Mouse (Mus musculus) CD8-positive naive resting alpha-beta T cell, adult 2 months (primary cell): ENCODE measurements around the gene Xylt1.

Experiments used
- DNase-seq, 2 experiments: peaks; one replicate each; pipeline ENCODE4 v3.0.0; 2022; ENCODE audit warnings: low read depth in 2 of 2, low spot score in 2 of 2

The Xylt1 gene

DNA sequence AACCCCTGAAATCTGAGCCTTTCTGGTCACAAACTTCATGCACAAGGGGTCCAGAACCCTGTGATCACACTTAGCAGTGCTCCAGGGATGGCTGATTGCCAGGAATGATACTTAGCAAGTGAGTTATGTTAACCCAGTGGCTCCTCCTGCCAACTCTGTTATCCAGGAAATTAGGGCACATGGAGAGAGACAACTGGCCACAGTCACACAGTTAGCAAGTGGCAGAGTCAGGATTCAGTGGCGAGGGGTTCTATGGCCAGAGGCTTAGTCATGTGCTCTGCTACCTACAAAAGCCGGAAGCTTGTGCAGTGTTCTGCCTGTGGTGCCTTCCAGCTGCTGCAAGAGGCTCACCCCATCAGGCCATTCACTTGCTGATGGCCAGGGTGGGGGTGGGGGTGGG, 175.0 kb downstream of the Xylt1 start:
- no peak for DNase-seq

DNA sequence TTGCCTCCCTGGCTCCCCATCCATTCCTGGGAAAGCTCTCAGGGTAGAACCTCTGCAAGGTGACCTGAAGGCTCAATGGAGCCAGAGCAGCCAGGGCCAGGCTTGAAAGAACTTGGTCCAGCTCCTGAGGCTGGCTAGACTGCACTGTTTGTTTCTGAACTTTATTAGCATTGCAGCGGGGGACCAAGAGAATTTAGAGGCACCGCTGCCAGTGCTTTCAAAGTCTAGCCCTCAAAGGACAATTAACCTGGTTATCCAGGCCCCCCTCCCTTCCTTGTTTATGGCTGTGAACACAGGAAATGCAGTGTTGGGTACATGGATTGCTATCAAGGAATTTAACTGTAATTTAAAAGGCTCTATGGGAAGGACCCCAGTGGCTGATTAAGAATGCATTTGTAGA, 177.4 kb downstream of the Xylt1 start:
- no peak for DNase-seq

DNA sequence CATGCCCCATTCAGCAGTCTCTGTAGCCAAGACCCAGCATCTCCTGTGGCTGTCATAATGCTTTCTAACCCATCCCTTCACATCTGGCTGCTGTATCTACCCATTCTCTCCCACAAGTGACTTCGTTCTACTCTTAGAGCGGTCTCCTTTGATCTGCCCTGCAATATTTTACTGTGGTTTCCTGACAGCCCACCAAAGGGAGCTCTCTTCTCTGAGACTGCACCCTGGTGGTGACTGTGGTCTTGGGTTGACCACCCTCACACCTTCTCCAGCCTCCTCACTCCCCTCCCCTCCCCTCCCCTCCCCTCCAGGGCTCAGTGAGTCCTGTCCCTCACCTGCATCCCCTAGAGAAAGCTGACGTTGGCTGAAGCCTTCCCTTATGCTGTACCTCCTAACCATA, 178.3 kb downstream of the Xylt1 start:
- peak in 1 of 2 experiments; percentile 11 for DNase-seq

DNA sequence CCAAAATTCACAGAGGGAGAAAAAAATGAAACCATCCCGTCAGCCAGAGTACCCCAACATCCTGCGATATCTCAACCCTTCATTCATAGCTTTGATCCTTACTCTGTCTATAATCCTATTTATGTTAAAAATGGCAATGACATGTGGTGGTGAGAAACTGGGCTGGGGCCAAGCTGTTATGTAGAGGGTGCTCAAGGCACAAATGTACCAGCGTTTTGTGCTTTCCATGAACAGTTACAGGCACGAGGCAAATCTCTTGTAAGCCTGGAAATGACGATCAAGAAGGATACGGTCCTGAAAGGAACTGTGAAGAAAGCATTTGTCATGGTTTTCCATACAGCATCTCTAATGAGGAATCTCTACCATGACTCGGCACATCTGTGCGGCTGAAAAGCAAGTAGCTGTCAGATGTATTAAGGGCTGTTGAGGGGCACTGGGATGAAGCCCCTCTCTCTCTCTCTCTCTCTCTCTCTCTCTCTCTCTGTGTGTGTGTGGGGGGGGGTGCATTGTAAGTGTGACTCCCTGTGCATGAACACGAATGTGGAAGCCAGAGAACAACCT, 183.2 kb downstream of the Xylt1 start:
- no peak for DNase-seq

DNA sequence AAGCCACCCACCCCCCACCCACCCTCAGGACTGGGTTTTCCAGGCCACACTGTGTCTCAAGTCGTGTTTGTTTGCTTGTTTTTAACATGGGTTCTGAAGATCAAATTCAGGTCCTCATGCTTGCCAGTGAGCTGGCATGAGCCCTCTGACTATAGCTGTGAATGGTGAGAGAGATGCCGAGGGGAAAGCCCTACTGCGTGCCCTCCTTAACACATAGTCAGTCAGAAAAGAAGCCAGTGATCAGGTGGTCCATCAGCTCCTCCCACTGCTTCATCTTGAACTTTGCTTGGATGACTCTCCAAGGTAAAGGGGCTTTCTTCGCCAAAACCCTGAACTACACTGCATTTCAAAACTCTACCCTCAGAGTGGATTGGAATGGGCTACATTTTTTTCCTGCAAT, 183.8 kb downstream of the Xylt1 start:
- DNase-seq, result no peak

DNA sequence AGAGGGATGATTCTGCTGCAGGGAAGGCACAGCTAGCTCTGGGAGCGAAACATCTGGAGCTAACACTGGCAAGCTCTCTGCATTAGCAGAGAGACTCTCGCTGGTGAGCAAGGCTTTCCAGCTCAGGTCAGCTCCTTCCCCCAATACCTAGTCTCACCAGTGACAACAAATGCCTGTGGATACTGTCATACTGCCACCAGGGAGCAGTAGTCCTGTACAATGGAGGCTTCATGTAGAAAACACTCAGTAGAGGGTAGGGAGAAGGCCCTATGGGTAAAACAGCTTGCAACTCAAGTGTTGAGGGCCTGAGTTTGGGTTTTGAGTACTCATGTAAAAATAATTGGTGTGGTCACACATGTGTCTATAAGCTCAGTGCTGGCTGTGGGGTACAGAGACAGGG, 185.3 kb downstream of the Xylt1 start:
- peak; percentile 8 to 39 for DNase-seq

DNA sequence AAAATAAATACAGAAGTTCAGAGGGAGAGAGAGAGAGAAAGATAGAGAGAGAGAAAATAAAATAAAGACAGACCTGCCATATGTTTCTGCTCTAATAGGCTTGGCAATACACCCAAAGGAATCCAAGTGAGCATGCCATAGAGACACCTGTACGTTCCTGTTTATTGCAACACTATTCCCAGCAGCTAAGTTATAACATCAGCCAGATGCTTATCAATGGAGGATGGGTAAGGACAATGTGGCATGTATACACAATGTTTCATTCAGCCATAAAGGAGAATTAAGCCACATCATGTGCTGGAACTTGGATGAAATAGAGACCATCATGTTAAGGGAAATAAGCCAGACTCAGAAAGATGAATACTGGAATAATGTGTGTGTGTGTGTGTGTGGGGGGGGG, 186.1 kb downstream of the Xylt1 start:
- DNase-seq, result no peak

DNA sequence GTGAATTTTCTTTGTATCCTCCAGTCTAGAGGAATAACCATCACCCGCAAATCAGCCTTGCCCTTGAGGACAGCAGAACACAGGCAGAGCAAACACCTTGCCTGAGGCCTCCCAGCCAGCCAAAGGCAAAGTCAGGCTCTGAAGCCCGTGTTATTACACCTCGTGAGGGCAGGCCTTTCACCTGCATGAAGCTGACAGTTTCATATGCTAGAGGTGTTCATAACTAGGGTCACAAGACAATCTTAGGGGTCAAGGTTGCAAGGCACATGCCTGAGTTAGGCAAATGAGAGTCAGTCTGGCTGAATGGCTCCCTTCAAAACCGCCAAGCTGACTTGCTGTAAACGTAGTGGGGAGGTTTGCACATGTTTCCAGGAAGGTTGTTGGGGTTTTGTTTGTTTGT, 186.5 kb downstream of the Xylt1 start:
- DNase-seq, result no peak

DNA sequence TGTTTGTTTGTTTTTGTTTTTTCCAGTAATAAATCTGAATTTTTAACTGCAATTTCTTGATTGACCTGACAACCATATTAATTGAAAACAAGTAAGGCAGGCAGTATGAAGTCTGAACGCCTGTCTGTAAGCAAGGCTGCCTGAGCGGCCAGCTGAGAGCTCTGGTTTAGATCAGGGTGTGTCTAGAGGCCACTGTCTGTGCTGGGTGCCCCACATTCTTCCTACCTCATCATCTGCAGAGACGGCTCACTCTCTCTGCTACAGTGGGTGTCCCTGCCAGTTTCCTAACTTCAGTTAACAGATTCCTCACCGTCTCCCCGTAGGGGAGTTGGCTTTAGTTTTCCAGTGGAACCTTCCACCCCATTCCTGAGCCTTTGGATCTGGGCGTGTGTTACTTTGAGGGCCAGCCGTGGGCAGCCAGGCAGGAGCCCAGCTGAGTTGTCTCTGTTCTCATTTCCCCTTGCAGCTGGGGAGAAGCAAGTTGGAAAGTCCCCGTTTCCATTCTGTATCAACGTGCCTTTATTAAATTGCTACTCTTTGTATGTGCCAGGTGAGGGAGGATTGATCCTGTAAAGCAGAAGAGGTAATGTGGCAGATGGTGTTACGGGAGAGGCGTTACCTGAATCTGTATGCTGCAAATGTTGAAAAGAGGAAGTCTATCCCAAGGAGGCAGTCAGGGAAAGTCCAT, 187.0 kb downstream of the Xylt1 start:
- no peak for DNase-seq

DNA sequence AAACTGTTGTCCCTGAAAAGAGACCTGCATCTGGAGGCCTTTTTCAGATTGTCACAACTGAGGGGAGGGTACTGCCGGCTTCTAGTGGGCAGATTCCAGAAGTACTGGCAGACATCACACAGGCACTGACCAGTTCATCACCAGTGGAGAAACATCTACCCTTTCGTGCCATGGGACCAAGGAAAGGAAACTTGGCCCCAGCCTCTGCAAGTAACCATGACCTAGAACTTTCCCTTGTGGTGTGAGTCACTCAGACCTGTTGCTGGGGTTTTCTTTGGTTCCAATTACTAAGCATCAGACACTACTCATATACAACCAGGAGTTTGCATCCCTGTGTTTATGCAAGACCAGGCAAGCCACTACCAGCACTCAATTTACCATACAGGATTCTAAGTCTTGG, 190.4 kb downstream of the Xylt1 start:
- no peak for DNase-seq

DNA sequence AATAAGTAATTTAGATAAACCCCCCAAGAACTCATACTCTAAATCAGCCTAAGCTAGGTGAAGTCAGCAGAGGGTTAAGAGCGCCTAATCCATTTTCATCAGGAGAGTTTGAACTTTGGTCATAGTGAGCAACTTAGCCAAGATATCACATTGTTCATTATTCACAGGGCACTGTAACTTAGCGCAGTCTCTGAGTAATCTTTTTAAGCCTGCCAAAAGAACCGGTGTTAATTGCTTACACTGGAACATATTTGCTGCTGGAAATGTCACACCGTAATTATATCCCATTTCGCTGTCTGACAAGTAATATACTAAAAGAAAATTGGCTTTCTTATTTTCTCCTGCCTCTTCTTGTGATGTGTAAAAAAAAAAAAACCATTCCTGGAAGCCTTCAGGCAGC, 190.9 kb downstream of the Xylt1 start:
- no peak for DNase-seq

DNA sequence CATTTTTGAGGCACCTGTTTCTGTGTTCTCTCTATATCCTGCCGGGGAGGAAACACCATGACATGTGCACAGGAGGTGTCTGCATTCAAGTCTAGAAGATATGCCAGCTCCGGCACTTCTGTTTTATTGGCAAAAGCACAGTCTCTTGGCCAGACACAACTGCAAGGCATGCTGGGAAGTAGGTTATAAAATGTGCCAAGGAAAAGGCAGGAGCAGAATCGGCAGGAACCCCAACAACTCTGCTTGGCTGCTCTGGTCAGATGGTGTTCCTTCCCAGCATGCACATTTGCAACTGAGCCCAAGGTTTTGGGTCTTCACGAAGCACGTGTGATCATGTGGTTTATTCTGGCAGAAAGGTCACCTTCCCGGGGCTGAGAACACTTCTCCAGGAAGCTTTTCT, 192.4 kb downstream of the Xylt1 start:
- DNase-seq, result no peak

DNA sequence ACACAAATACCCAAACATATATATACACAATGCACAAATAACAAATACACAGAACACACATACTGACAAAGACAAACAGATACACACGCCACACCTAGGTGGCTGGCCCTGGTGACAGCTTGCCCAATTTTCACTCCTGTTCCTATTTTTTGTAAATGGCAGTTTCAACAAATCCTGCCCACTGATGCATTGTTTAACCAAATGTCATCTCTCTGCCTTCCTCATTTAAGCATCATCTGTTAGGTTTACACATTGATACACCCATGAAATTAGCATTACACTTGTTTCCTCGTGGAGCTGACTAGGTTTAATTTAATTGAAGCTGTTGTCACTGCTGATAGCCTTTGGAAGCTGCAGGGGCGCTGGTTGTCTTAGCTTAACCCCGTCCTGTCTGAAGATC, 194.6 kb downstream of the Xylt1 start:
- DNase-seq, result no peak

DNA sequence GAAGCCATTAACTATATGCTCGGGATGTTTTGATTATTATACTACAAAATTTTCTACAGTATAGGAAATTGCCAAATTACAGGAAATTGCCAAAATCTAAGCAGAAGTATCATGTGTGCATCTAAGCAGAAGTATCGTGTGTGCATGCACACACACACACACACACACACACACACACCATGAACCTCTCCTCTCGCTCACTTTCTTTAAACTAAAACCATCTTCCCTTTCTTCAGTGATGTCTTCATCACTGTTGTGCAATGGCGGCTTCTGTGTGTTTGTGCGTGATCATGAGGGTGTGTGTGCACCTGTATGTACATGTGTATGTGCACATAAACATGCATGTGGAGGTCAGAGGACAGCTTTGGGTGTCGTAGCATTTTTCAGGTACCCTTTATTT, 196.3 kb downstream of the Xylt1 start:
- no peak for DNase-seq

DNA sequence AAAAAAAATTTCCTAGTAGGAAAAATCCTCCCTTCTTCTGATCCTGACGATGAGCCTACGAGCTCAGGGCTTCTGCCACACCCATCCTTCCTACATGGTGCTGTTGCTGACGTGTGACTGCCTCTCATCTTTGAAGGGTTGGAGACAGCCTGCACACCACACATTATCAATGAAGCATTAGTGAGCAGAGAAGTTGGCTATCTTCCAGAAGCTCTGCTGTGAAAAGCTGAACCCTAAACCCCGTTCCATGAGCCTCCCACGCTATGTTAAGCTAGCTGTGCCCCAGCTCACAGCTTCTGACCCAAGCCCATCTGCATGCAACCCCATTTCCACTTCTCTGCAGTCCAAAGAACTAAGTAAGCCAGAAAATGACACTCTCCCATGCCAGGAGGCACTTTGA, 204.4 kb downstream of the Xylt1 start:
- no peak for DNase-seq

DNA sequence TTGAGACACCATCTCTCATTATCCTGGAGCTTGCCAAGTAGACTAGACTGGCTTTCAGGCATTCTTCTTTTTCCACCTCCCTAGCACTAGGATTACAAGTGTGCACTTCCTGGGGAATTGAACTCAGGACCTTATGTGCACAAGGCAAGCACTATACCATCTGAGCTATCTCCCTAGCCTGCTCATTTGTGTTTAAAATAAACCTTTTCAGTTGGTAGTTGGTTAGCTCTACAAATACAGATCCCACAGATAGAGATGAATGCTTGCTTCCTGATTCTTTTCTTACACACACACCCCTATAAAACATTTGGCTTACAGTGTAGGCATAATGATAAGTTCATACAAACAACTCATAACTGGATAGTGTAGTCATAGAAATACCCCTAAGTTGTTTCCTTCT, 206.0 kb downstream of the Xylt1 start:
- DNase-seq, result no peak

DNA sequence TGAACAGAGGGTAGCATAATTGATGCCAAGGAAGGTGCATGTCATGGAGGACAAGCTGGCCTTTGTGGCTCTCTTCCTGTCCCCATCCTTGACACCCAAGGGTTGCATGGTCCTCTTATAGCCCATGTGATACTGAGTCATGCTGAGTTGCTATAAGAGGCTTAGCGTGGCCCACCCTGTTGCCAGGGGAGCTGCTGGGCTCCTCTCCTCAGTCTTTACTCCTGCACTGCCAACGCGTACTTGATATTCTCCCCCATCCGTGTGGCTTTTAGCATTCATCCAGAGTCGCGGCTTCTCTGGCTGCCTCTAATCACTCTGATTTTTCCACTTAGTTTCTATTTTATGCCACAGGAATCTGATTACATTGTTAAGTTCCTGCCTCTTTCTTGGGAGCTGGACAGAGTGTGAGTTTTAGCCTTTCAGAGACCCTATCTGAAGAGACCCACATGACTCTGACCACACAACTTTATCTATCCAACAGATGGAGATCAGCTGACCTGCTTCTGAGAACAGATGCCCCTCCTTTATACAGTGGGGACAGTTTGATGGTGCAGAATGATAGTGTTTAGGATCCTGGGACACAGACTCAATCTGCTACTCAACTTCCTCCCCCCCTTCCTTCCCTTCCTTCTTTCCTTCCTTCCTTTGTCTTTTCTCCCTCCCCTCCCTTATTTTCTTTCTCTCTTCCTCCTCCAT, 206.6 kb downstream of the Xylt1 start:
- no peak for DNase-seq

DNA sequence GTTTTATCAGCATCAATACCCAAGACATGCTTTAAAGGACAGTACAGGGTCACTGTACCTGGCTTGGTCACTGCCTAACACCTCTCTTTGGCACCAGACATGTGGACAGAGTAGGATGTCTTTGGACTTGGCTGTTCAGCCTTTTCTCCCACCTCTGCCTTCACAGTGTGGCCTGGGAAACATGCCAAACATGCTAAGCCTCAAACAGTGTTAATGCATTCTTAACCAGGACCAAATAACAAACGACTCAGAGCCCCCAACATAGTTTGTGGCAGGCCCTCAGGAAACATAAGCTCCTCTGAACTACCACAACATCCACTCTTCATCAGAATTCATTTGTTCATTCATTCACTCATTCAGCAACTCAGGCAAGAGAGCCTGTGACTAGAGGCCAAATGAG, 207.6 kb downstream of the Xylt1 start:
- DNase-seq, result no peak

DNA sequence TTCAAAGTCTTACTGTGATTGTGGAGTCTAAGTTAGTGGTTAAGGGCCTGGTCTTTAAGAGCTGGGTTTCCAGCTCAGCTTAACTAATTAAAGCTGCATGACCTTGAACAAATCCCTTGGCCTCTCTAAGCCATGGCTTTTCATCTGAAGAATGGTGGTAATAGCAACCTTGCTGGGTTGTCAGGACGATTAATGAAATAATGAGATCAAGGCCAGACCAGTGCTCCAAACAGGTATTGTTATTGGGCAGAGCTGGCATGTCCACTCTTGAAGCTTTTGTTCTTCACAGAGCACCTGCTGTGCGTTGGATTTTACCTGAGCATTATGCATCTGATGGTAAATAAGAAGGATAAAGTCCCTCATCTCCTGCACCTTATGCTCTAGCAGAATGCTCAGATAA, 208.6 kb downstream of the Xylt1 start:
- DNase-seq, result no peak

DNA sequence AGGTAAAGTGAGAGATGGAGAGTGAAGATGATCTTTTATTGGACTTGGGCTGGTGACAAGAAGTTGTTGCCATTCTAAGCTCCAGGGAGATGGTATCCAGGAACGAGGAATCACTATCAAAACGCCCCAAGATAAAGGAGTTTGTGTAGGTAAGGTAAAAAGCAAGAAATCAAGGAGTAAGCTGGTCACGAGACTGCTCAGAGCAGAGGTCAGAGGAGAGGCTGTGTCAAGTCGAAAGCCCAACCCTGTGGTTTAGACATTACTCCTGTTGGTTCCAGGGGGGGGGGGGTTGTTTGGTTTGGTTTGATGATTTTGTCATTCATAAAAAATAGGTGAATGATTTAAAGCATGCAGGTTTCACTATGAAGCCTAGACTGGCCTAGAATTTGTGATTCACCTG, 209.0 kb downstream of the Xylt1 start:
- DNase-seq, result no peak

DNA sequence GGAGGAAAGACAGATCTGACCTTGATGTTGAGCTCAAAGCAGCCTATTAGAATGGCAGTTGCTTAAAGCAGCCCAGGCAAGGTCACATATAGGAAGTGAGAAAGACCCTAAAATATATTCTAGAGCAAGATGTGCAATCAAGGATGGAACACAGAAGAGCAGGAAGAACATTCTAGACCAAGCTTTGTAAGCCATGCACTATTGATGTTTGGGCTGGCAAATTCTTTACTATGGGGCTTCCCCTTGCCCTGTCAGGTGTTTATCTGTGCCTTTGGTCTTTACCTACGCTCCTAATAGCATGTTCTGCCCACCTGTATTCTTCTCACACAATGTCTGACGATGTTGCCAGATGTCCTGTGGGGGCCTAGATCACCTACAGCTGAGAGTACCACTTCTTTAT, 213.4 kb downstream of the Xylt1 start:
- no peak for DNase-seq

DNA sequence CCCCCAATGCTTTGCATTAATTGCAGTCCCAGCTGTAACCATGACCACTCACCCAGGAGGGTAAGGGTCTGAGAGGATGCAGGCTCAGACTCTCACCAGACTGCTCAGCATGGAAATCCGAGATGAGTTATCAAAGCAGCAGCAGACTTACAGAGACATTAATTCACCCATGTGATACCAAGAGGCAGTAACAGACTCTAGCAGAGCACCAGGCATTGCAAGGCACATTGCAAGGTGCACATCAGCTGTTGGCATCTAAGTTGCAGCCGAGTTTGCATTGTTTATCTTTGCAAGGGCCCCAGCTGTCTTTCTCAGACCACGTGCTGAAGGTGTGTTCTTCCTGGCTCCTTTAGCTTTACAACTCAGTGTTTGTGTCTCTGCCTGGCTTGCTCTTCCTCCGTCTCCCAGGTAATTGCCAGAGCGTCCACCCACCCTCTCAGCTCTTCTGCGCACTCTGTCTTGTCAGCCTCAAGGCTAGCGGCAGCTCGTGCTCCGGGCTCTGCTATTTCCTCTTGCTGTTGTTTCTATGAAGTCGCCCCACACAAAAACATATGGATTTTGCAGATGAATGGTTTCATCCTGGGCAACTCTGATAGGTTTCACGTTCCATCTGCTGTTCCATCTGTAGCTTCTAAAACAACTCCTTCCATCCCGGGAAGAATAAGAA, 214.4 kb downstream of the Xylt1 start:
- no peak for DNase-seq
